Mouse (Mus musculus): ENCODE data around the gene Jazf1. TPM values are rescaled to one million over a fixed set of nuclear protein-coding genes. Genes with fewer than 3 reads are reported as not detected.

Gene Jazf1
- polyA plus RNA-seq, 1 experiment: 0.27 TPM

DNA sequence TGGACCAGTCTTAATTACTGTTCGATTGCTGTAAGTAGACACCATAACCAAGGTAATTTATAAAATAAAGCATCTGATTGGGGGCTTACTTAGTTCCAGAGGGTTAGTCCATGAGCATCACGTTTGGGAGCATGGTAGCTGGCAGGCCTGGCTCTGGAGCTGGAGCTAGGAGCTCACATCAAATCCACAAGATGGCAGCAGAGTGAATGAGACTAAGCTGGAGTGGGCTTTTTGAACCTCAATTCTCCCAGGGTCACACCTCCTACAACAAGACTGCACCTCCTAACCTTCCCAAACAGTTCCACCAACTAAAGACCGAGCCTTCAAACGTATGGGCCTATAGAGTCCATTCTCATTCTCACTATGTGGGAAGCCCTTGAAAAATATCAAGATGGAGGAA is 141.5 kb downstream of the Jazf1 start:
- WGBS: 74% methylated on average over 4 of the region's 4 CpGs
- Histone ChIP-seq H3K27ac (ENCODE audit: insufficient read depth, low read depth, low read length) (no peak overlapping the region), H3K27me3 (ENCODE audit: control insufficient read depth, insufficient read depth, low read length) (no peaks in the 10 kb centered on the region), H3K36me3 (ENCODE audit: control insufficient read depth, insufficient read depth, low read length) (no peaks in the 10 kb centered on the region), H3K4me1 (ENCODE audit: control insufficient read depth, insufficient read depth, insufficient read length, low read length) (0 out of 2 replicates have a peak, but pooled peaks cover 1% of the 10 kb centered on the region), H3K4me3 (ENCODE audit: low read depth, low read length) (no peak overlapping the region)
- peak; percentile 29; the same call in 1 of the 2 replicates for TF ChIP-seq CTCF (IDR thresholded peaks at IDR 0.05; ENCODE audit: extremely low read depth, insufficient read length, insufficient replicate concordance, low read depth, low read length)
- TF ChIP-seq POLR2A (IDR thresholded peaks at IDR 0.05; ENCODE audit: low read depth, low read length): no peak

DNA sequence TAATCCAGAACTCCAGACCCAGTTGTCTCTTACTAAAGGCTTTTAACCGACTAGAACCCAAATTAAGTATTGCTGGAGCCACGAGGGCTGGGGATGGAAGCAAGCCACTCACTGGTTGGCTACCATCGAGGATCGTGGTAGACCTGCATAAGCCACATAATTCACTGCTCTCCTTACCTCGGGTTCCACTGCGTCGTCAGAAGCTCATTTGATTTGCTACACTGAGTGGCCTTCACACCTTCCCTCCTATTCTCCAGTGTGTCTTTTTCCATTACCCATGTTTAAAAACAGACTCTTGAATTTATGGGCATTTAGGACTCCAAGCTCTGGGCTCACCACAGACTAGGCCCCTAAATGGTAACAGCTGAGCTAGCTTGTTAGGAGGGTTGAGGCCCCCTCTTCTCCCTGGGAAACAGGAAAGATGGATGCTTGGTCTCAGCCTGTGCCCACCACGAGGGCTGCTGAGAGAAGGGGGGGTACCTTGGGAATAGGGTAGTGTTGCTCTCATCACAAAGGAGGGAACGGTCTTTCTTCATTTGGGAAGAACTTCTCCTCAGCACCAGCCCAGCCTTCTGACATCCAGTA is 142.9 kb downstream of the Jazf1 start:
- H3K4me3 ChIP-seq (ENCODE audit: low read depth, low read length): no peak overlapping the region
- no peaks in the 10 kb centered on the region for H3K27me3 ChIP-seq (ENCODE audit: control insufficient read depth, insufficient read depth, low read length)
- H3K4me1 ChIP-seq (ENCODE audit: control insufficient read depth, insufficient read depth, insufficient read length, low read length): no peaks in the 10 kb centered on the region
- 85% methylated on average over 9 of the region's 9 CpGs for WGBS
- no peak for TF ChIP-seq CTCF (IDR thresholded peaks at IDR 0.05; ENCODE audit: extremely low read depth, insufficient read length, insufficient replicate concordance, low read depth, low read length)
- no peak for TF ChIP-seq POLR2A (IDR thresholded peaks at IDR 0.05; ENCODE audit: low read depth, low read length)
- H3K27ac ChIP-seq (ENCODE audit: insufficient read depth, low read depth, low read length): no peak overlapping the region
- no peaks in the 10 kb centered on the region for H3K36me3 ChIP-seq (ENCODE audit: control insufficient read depth, insufficient read depth, low read length)

DNA sequence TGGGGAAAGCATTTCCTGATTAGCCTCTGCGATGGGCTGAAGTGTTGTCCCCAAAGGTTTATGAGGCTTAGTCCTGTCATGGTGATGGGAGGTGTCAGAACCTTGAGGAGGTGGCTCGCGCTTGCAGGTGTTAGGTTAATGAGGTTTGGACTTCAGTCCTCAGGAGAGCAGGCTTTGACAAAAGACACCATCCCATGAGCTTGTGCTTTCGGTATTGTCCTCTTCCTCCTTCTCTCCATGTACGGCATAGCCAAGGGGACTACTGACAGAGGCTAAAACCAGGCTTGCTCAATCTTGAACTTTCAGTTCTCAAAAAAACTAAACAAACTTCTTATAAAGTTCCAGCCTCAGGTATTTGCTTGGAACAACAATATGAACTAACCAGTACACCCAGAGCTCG is 147.2 kb downstream of the Jazf1 start:
- no peak for TF ChIP-seq POLR2A (IDR thresholded peaks at IDR 0.05; ENCODE audit: low read depth, low read length)
- TF ChIP-seq CTCF (IDR thresholded peaks at IDR 0.05; ENCODE audit: extremely low read depth, insufficient read length, insufficient replicate concordance, low read depth, low read length): no peak
- Histone ChIP-seq H3K27ac (ENCODE audit: insufficient read depth, low read depth, low read length) (no peak overlapping the region; the same call in 1 of the 2 replicates), H3K4me1 (ENCODE audit: control insufficient read depth, insufficient read depth, insufficient read length, low read length) (no peaks in the 10 kb centered on the region), H3K27me3 (ENCODE audit: control insufficient read depth, insufficient read depth, low read length) (no peaks in the 10 kb centered on the region), H3K36me3 (ENCODE audit: control insufficient read depth, insufficient read depth, low read length) (no peaks in the 10 kb centered on the region), H3K4me3 (ENCODE audit: low read depth, low read length) (no peak overlapping the region)
- WGBS: 41% methylated on average over 6 of the region's 6 CpGs

DNA sequence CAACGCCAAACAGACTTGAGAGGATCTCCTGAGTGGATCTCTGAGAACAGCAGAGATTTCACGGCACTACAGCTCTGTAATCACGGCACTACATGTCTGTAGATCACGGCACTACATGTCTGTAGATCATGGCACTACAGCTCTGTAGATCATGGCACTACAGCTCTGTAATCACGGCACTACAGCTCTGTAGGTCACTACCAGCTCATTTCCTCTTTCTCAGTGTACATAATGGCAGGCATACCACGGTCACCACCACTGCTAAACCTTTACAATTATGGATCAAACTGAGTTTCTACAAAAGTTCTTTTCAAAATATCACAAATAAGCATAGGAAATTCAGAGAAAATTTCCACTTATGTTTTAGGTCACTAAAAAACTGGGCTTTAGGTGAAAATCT is 147.7 kb downstream of the Jazf1 start:
- H3K27ac ChIP-seq (ENCODE audit: insufficient read depth, low read depth, low read length): no peak overlapping the region

DNA sequence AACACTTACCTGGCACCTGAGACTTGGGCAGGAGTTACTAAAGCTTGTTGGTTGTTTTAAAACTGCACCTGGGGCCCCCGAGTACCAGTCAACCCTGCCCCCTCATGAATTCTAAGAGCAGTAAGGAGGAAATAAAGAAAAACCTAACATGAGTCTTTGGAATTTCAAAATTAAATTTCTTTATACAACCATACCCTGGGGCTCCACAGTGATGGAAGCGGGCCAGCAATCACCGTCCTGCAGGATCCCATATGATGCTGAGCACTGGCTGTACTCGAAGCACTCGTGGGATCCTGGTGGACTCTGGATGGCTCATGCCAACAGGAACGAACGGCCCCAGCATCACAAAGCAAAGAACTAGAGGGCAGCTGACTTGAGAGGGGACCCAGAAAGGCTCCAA is 149.0 kb downstream of the Jazf1 start:
- H3K27ac ChIP-seq (ENCODE audit: insufficient read depth, low read depth, low read length): no peak overlapping the region
- H3K27me3 ChIP-seq (ENCODE audit: control insufficient read depth, insufficient read depth, low read length): no peaks in the 10 kb centered on the region
- TF ChIP-seq CTCF (IDR thresholded peaks at IDR 0.05; ENCODE audit: extremely low read depth, insufficient read length, insufficient replicate concordance, low read depth, low read length): no peak
- H3K36me3 ChIP-seq (ENCODE audit: control insufficient read depth, insufficient read depth, low read length): no peaks in the 10 kb centered on the region
- no peaks in the 10 kb centered on the region for H3K4me1 ChIP-seq (ENCODE audit: control insufficient read depth, insufficient read depth, insufficient read length, low read length)
- 66% methylated on average over 7 of the region's 7 CpGs for WGBS
- H3K4me3 ChIP-seq (ENCODE audit: low read depth, low read length): no peak overlapping the region

More for the DNA sequence above, 147.7 kb downstream of the Jazf1 start:
- Histone ChIP-seq H3K4me1 (ENCODE audit: control insufficient read depth, insufficient read depth, insufficient read length, low read length) (no peaks in the 10 kb centered on the region), H3K36me3 (ENCODE audit: control insufficient read depth, insufficient read depth, low read length) (no peaks in the 10 kb centered on the region), H3K27me3 (ENCODE audit: control insufficient read depth, insufficient read depth, low read length) (no peaks in the 10 kb centered on the region), H3K4me3 (ENCODE audit: low read depth, low read length) (no peak overlapping the region)
- 81% methylated on average over 6 of the region's 6 CpGs for WGBS
- TF ChIP-seq POLR2A (IDR thresholded peaks at IDR 0.05; ENCODE audit: low read depth, low read length) (no peak), CTCF (IDR thresholded peaks at IDR 0.05; ENCODE audit: extremely low read depth, insufficient read length, insufficient replicate concordance, low read depth, low read length) (no peak)

DNA sequence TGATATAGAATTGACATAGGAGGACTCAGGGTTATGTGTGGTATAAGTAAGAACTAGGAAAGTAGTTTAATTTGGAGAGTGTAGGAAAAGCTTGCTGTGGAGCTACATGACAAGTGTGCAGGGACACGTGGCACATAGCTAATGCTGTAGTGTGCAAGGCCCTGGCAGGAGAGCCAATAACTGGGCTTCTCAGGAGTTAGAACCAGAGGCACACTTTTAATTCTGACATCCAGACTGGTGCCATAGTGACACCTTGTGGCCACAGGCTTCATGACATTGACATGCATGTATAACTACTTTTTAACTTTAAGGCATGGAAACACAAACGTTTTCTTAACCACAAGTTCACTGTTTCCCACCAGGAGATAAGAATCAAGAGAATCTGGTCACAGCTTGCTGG is 149.5 kb downstream of the Jazf1 start:
- no peak overlapping the region for H3K27ac ChIP-seq (ENCODE audit: insufficient read depth, low read depth, low read length)
- peak; percentile 49; the same call in 1 of the 2 replicates for TF ChIP-seq CTCF (IDR thresholded peaks at IDR 0.05; ENCODE audit: extremely low read depth, insufficient read length, insufficient replicate concordance, low read depth, low read length)
- TF ChIP-seq POLR2A (IDR thresholded peaks at IDR 0.05; ENCODE audit: low read depth, low read length): no peak
- H3K36me3 ChIP-seq (ENCODE audit: control insufficient read depth, insufficient read depth, low read length): no peaks in the 10 kb centered on the region
- H3K4me3 ChIP-seq (ENCODE audit: low read depth, low read length): no peak overlapping the region
- WGBS: 0% methylated on average over 2 of the region's 2 CpGs
- no peaks in the 10 kb centered on the region for H3K27me3 ChIP-seq (ENCODE audit: control insufficient read depth, insufficient read depth, low read length)
- no peaks in the 10 kb centered on the region for H3K4me1 ChIP-seq (ENCODE audit: control insufficient read depth, insufficient read depth, insufficient read length, low read length)

DNA sequence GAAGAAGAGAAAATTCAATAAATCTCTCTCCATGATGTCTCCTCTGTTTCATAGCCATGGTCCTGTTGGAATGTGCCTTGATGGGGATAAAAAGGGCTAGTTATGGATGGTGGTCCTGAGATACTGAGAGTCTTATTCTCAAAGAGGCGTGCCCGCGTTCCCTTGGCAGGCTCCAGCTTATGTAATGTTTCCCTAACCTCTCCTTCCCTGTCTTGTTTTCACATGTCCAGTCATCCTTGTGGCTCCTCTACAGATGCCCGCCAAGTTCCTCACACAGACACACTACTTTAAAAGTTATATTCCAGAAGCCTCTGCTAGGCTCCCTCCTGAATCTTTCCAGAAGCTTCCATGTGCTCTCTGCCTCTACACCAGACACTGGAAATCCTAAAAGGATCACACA is 151.0 kb downstream of the Jazf1 start:
- Histone ChIP-seq H3K4me3 (ENCODE audit: low read depth, low read length) (no peak overlapping the region), H3K27me3 (ENCODE audit: control insufficient read depth, insufficient read depth, low read length) (no peaks in the 10 kb centered on the region), H3K36me3 (ENCODE audit: control insufficient read depth, insufficient read depth, low read length) (no peaks in the 10 kb centered on the region), H3K4me1 (ENCODE audit: control insufficient read depth, insufficient read depth, insufficient read length, low read length) (no peaks in the 10 kb centered on the region), H3K27ac (ENCODE audit: insufficient read depth, low read depth, low read length) (no peak overlapping the region)
- TF ChIP-seq CTCF (IDR thresholded peaks at IDR 0.05; ENCODE audit: extremely low read depth, insufficient read length, insufficient replicate concordance, low read depth, low read length) (no peak), POLR2A (IDR thresholded peaks at IDR 0.05; ENCODE audit: low read depth, low read length) (no peak)
- WGBS: 96% methylated on average over 4 of the region's 4 CpGs
